Mouse (Mus musculus) neural tube, postnatal 0 days (tissue): ENCODE data around the gene 1110032F04Rik. TPM values are rescaled to one million over a fixed set of nuclear protein-coding genes. Genes with fewer than 3 reads are reported as not detected.

Experiments used
- polyA plus RNA-seq: library from polyadenylated mRNA; unstranded; fragments of >200 nt; fragmentation: Nextera tagmentation; extraction: Ambion mirVana; gene quantifications from 2 replicates; pipeline ENCODE4 v1.2.1, GENCODE M21; 2015

Gene 1110032F04Rik
- 7.1 and 7.6 TPM in 2 replicates for polyA plus RNA-seq

DNA sequence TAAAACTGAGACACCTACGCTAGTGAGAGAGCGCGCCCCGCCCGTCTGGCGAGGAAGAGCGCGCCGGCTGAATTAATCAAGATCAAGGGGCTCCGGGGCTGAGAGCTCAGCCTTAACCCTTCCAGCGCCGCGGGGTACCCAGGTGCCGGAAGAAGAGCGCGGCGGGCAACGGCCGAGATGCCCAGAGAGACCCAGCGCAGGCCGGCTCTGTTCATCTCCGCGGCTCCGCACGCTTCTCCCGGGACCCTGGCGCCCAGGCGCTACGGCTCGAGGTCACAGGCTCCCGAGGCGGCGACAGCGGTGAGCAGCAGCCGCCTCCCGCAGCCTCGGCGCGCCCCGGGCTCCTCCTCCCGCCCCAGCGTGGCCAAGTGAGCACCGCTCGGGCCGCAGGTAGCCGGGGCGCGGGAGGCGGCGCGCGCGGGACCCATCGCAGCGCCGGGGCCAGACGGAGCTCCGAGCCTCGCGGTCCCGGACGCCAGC lies at the start of gene 1110032F04Rik:
Gene 1110032F04Rik, plus strand, starts transcription at position 376 of the 480 bp plus-strand sequence.

Other genes starting within 250 kb of the 1110032F04Rik start
- 0.18 TPM in 1 of 2 replicates, not detected in the other for gene Il12a, start 178.9 kb upstream of the 1110032F04Rik start, polyA plus RNA-seq
- 5.6 and 6.2 TPM in 2 replicates for gene Ift80, start 135.0 kb downstream of the 1110032F04Rik start, polyA plus RNA-seq
- 21.8 and 23.1 TPM in 2 replicates for gene Smc4, start 135.2 kb downstream of the 1110032F04Rik start, polyA plus RNA-seq
- gene Trim59, start 175.2 kb downstream of the 1110032F04Rik start, polyA plus RNA-seq = 12.9 and 15.3 TPM in 2 replicates